Mouse (Mus musculus): Measurements from ENCODE around the gene Insl6. TPM values are rescaled to one million over a fixed set of nuclear protein-coding genes. Genes with fewer than 3 reads are reported as not detected.

The Insl6 gene
- total and polyA plus RNA-seq, 3 experiments = 2.2 to 9.9 TPM; not detected in 1

Other genes with a start within 250 kb of the Insl6 start
- 75.1 and 86.4 TPM in 2 replicates for gene Rcl1, start 224.0 kb downstream of the Insl6 start, total RNA-seq (2012; rRNA removed)
- 100 to 1,000 TPM in 1 of 2 experiments, not detected in 1; 122 TPM for gene Rcl1, start 224.0 kb downstream of the Insl6 start, polyA plus RNA-seq (2012; ENCODE audit: insufficient read depth in 1 of 2, insufficient read length in 2 of 2, low read depth in 1 of 2, low replicate concordance in 2 of 2, missing spikeins in 1 of 2)
- gene Jak2, start 73.5 kb downstream of the Insl6 start, total RNA-seq (2012; rRNA removed) = 26.4 and 32.8 TPM in 2 replicates
- 10 to 100 TPM; 30.2 to 78.6 TPM for gene Jak2, start 73.5 kb downstream of the Insl6 start, polyA plus RNA-seq (2012; ENCODE audit: insufficient read depth in 1 of 2, insufficient read length in 2 of 2, low read depth in 1 of 2, low replicate concordance in 2 of 2, missing spikeins in 1 of 2)
- 0.04 TPM in 1 of 2 replicates, not detected in the other for gene Rln1, start 9.3 kb upstream of the Insl6 start, total RNA-seq (2012; rRNA removed)
- not detected for gene Rln1, start 9.3 kb upstream of the Insl6 start, polyA plus RNA-seq (2012; ENCODE audit: insufficient read depth in 1 of 2, insufficient read length in 2 of 2, low read depth in 1 of 2, low replicate concordance in 2 of 2, missing spikeins in 1 of 2)
- 107 and 117 TPM in 2 replicates for gene Plgrkt, start 42.0 kb upstream of the Insl6 start, total RNA-seq (2012; rRNA removed)
- gene Plgrkt, start 42.0 kb upstream of the Insl6 start, polyA plus RNA-seq (2012; ENCODE audit: insufficient read depth in 1 of 2, insufficient read length in 2 of 2, low read depth in 1 of 2, low replicate concordance in 2 of 2, missing spikeins in 1 of 2) = 100 to 1,000 TPM in 1 of 2 experiments, not detected in 1; 145 TPM
- 3.1 and 3.2 TPM in 2 replicates for gene Cd274, start 42.1 kb upstream of the Insl6 start, total RNA-seq (2012; rRNA removed)
- gene Cd274, start 42.1 kb upstream of the Insl6 start, polyA plus RNA-seq (2012; ENCODE audit: insufficient read depth in 1 of 2, insufficient read length in 2 of 2, low read depth in 1 of 2, low replicate concordance in 2 of 2, missing spikeins in 1 of 2) = 1 to 10 TPM in 1 of 2 experiments, not detected in 1; 5.0 TPM
- 1.3 and 1.7 TPM in 2 replicates for gene Pdcd1lg2, start 85.6 kb upstream of the Insl6 start, total RNA-seq (2012; rRNA removed)
- gene Pdcd1lg2, start 85.6 kb upstream of the Insl6 start, polyA plus RNA-seq (2012; ENCODE audit: insufficient read depth in 1 of 2, insufficient read length in 2 of 2, low read depth in 1 of 2, low replicate concordance in 2 of 2, missing spikeins in 1 of 2) = 1 to 10 TPM in 1 of 2 experiments, not detected in 1; 5.4 TPM
- gene Ric1, start 196.9 kb upstream of the Insl6 start, total RNA-seq (2012; rRNA removed) = 41.0 and 43.8 TPM in 2 replicates
- 10 to 100 TPM; 54.2 to 77.2 TPM for gene Ric1, start 196.9 kb upstream of the Insl6 start, polyA plus RNA-seq (2012; ENCODE audit: insufficient read depth in 1 of 2, insufficient read length in 2 of 2, low read depth in 1 of 2, low replicate concordance in 2 of 2, missing spikeins in 1 of 2)